Mouse (Mus musculus) erythroblast, embryonic 14.5 days (primary cell): ENCODE data around the gene Fgf3. TPM values are rescaled to one million over a fixed set of nuclear protein-coding genes. Genes with fewer than 3 reads are reported as not detected.

Experiments
- H3K27me3 ChIP-seq: 2 replicates; pipeline ENCODE4 v1.6.1; 2012; ENCODE audit warnings: inconsistent platforms; ENCODE audit not compliant: control insufficient read depth
- H3K36me3 ChIP-seq: 2 replicates; pipeline ENCODE4 v1.6.1; 2012; ENCODE audit warnings: mild to moderate bottlenecking, inconsistent platforms; ENCODE audit not compliant: control insufficient read depth
- H3K4me1 ChIP-seq: 2 replicates; pipeline ENCODE4 v1.6.1; 2012; ENCODE audit warnings: inconsistent platforms; ENCODE audit not compliant: control insufficient read depth
- H3K4me3 ChIP-seq: replicated peaks from 2 replicates; pipeline ENCODE3; 2012; ENCODE audit warnings: moderate library complexity, mild to moderate bottlenecking, inconsistent platforms
- H3K9me3 ChIP-seq: 2 replicates; pipeline ENCODE4 v1.6.1; 2012; ENCODE audit warnings: low read length, inconsistent platforms, mixed read lengths; ENCODE audit not compliant: control insufficient read depth
- GATA1 ChIP-seq: IDR thresholded peaks from 2 replicates; pipeline ENCODE4 v1.6.1; 2012; ENCODE audit warnings: low read length, inconsistent platforms, mixed read lengths
- TAL1 ChIP-seq: IDR thresholded peaks from 3 replicates; pipeline ENCODE4 v1.6.1; 2012; ENCODE audit warnings: low read length, inconsistent platforms, mixed read lengths
- polyA plus RNA-seq: library from polyadenylated mRNA; stranded (reverse); fragments of >175 nt; gene quantifications from 2 replicates; pipeline ENCODE4 v1.2.3, GENCODE M21; 2012

The Fgf3 gene
- polyA plus RNA-seq, 1 experiment: 0.02 TPM

DNA sequence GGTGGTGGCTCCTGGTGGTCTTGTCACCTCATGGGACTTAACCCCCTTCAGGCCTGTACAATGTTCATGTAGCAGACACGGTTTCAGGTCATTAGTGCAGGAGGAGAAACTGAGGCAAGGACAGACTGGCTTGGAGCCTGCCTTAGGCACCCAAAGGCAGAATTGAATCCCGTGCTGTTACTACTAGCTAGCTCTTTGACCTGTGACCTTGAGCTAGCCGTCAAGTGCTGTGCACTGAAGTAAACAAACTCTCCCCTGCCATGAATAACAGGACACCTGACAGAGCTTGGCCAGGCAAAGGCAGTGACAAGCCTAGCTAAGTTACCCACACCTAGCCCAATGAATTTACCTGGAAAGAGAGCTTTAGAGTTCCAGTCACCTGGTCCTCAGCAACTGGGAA is 17.1 kb downstream of the Fgf3 start:
- H3K4me3 ChIP-seq: no peak overlapping the region
- H3K36me3 ChIP-seq: no peaks in the 10 kb centered on the region
- peaks cover 21% of the 10 kb centered on the region for H3K27me3 ChIP-seq
- H3K4me1 ChIP-seq: no peaks in the 10 kb centered on the region
- TF ChIP-seq GATA1 (no peak), TAL1 (no peak)
- H3K9me3 ChIP-seq: no peaks in the 10 kb centered on the region

DNA sequence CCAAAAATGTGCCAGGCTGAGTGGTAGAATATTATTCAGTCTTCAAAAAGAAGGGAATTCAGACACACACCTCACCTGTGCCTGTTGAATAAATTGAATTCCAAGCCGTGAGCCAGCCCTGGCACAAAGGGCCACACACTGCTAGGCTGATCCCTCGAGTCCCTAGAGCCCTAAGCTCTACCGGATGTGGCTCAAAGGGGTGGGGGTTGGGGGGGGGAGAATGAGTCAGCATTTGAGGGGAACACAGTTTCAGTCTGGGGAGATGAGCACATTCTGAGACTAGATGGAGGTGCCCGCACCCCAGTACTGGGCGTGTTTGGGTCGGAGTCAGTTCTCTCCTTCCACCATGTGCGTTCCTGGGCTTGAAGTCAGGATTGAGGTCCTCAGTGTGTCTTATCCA is 19.3 kb downstream of the Fgf3 start:
- Histone ChIP-seq H3K36me3 (no peaks in the 10 kb centered on the region), H3K4me1 (no peaks in the 10 kb centered on the region), H3K27me3 (peaks cover 42% of the 10 kb centered on the region), H3K9me3 (peaks cover 6% of the 10 kb centered on the region; the same call in 1 of the 2 replicates), H3K4me3 (no peak overlapping the region)
- TF ChIP-seq GATA1: no peak
- TF ChIP-seq TAL1: no peak

GRCm38 (mm10) chr7:144857826-144858342 is 20.0 kb downstream of the Fgf3 start:
- TF ChIP-seq TAL1: no peak
- TF ChIP-seq GATA1: no peak
- H3K36me3 ChIP-seq: no peaks in the 10 kb centered on the region
- H3K4me3 ChIP-seq: no peak overlapping the region
- no peaks in the 10 kb centered on the region for H3K4me1 ChIP-seq
- peaks cover 6% of the 10 kb centered on the region; the same call in 1 of the 2 replicates for H3K9me3 ChIP-seq
- peaks cover 49% of the 10 kb centered on the region for H3K27me3 ChIP-seq

DNA sequence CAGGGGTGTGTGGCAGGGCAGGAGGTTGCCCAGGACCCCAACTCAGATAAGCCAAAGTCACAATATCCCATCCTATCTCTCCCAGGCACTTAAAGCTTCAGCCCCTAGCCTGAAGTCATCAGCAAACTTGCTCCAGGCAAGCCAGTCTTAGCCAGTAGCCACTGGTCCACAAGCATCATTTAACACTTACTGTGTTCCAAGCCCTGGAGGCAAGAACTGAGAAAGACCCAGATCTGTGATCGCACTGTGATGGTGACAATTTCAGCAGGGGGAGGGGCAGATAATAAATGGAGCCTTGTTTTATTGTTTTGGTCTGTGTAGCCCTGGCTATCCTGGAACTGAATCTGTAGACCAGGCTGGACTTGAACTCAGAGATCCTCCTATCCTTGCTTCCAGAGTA is 20.8 kb downstream of the Fgf3 start:
- H3K4me1 ChIP-seq: no peaks in the 10 kb centered on the region
- TF ChIP-seq TAL1: no peak
- no peak for TF ChIP-seq GATA1
- no peak overlapping the region for H3K4me3 ChIP-seq
- no peaks in the 10 kb centered on the region for H3K36me3 ChIP-seq
- H3K9me3 ChIP-seq: peaks cover 6% of the 10 kb centered on the region; the same call in 1 of the 2 replicates
- H3K27me3 ChIP-seq: peaks cover 57% of the 10 kb centered on the region

DNA sequence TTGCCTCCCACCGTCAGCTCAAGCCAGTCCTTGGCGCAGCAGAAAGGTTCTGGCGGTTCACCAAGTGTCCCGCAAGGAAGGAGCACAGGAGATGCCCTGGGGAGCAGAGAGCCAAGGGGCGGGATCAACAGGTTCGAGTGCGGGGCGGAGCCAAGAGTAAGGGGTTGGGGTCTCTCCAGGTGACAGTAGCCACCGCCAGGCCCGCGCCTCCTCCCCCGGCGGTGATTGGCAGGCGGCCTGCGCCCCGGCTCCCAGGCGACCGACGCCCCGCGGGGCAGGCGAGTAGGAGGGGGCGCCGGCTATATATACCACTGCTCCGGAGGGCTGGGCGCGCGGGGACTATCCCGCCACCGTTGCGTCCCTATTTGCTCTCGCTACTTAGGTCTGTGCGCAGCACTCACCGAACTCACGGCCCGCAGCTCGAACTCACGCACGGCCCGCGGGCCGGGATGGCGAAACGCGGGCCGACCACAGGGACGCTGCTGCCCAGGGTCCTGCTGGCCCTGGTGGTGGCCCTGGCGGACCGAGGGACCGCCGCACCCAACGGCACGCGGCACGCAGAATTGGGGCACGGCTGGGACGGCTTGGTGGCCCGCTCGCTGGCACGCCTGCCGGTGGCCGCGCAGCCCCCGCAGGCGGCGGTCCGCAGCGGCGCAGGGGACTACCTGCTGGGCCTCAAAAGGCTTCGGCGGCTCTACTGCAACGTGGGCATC is 23.3 kb downstream of the Fgf3 start:
- Histone ChIP-seq H3K9me3 (peaks cover 6% of the 10 kb centered on the region; the same call in 1 of the 2 replicates), H3K36me3 (no peaks in the 10 kb centered on the region), H3K27me3 (peaks cover 76% of the 10 kb centered on the region), H3K4me1 (no peaks in the 10 kb centered on the region), H3K4me3 (no peak overlapping the region)
- TF ChIP-seq TAL1 (no peak), GATA1 (no peak)

GRCm38 (mm10) chr7:144861769-144862070 is 23.8 kb downstream of the Fgf3 start:
- Histone ChIP-seq H3K4me1 (no peaks in the 10 kb centered on the region), H3K4me3 (no peak overlapping the region), H3K27me3 (peaks cover 80% of the 10 kb centered on the region), H3K9me3 (peaks cover 6% of the 10 kb centered on the region; the same call in 1 of the 2 replicates), H3K36me3 (no peaks in the 10 kb centered on the region)
- no peak for TF ChIP-seq GATA1
- TF ChIP-seq TAL1: no peak

DNA sequence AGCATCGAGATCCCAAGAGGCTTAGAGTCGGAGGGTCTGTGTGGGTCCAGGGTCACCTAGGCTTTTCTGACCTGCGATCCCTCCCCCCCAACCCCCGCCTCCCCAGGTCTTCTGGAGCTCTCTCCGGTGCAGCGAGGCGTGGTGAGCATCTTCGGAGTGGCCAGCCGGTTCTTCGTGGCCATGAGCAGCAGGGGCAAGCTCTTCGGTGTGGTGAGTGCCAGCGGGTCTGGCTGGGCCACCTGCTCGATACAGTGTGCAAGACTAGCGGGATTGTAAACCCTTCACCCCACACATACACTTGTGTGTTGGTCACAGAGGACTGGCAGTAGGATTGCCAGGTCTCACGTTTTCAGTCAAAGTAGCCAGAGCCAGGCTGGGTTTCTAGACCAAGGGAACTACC is 24.2 kb downstream of the Fgf3 start:
- Histone ChIP-seq H3K27me3 (peaks cover 84% of the 10 kb centered on the region), H3K4me1 (no peaks in the 10 kb centered on the region), H3K4me3 (no peak overlapping the region), H3K36me3 (no peaks in the 10 kb centered on the region), H3K9me3 (peaks cover 6% of the 10 kb centered on the region; the same call in 1 of the 2 replicates)
- TF ChIP-seq TAL1: no peak
- TF ChIP-seq GATA1: no peak

- peaks cover 6% of the 10 kb centered on the region; the same call in 1 of the 2 replicates for H3K9me3 ChIP-seq
- H3K27me3 ChIP-seq: peaks cover 89% of the 10 kb centered on the region
- H3K4me1 ChIP-seq: no peaks in the 10 kb centered on the region
- no peak overlapping the region for H3K4me3 ChIP-seq
- H3K36me3 ChIP-seq: no peaks in the 10 kb centered on the region
- no peak for TF ChIP-seq TAL1
- TF ChIP-seq GATA1: no peak
Measured at GRCm38 (mm10) chr7:144862712-144863111, 24.8 kb downstream of the Fgf3 start.

GRCm38 (mm10) chr7:144863196-144863595 is 25.3 kb downstream of the Fgf3 start:
- no peaks in the 10 kb centered on the region for H3K4me1 ChIP-seq
- peaks cover 6% of the 10 kb centered on the region; the same call in 1 of the 2 replicates for H3K9me3 ChIP-seq
- H3K4me3 ChIP-seq: no peak overlapping the region
- no peak for TF ChIP-seq GATA1
- TF ChIP-seq TAL1: no peak
- H3K36me3 ChIP-seq: no peaks in the 10 kb centered on the region
- H3K27me3 ChIP-seq: peaks cover 87% of the 10 kb centered on the region
